Mouse (Mus musculus) brown adipose tissue, adult 24 weeks (tissue): ENCODE data around the gene Sdhaf2. TPM values are rescaled to one million over a fixed set of nuclear protein-coding genes. Genes with fewer than 3 reads are reported as not detected.

Source experiments
- H3K27ac ChIP-seq: fragments of 200-500 bp; replicated peaks from 2 replicates; pipeline ENCODE4 v1.5.1; 2012; ENCODE audit warnings: low read depth, mild to moderate bottlenecking, low read length
- H3K4me1 ChIP-seq: fragments of 200-500 bp; 2 replicates; pipeline ENCODE4 v1.6.1; 2012; ENCODE audit warnings: low read length, mixed read lengths; ENCODE audit not compliant: control insufficient read depth, insufficient read depth, insufficient read length
- H3K4me3 ChIP-seq: fragments of 200-500 bp; 2 replicates; pipeline ENCODE4 v1.5.1; 2012; ENCODE audit warnings: low read depth, mild to moderate bottlenecking, low read length, moderate library complexity; ENCODE audit not compliant: insufficient read depth
- polyA plus RNA-seq: library from polyadenylated mRNA; stranded (reverse); fragments of >200 nt; gene quantifications from 2 replicates; pipeline ENCODE4 v1.2.4, GENCODE M21; 2012; ENCODE audit not compliant: missing spikeins, insufficient read depth, insufficient read length

Gene Sdhaf2
- polyA plus RNA-seq, 1 experiment, result 65.5 TPM

GRCm38 (mm10) chr19:10464427-10464826, 61.5 kb downstream of the Sdhaf2 start:
- Histone ChIP-seq H3K4me3 (no peak overlapping the region), H3K4me1 (no peaks in the 10 kb centered on the region), H3K27ac (no peak overlapping the region)

- Histone ChIP-seq H3K4me3 (no peak overlapping the region), H3K4me1 (no peaks in the 10 kb centered on the region), H3K27ac (no peak overlapping the region)
Measured at GRCm38 (mm10) chr19:10461584-10461983, 64.4 kb downstream of the Sdhaf2 start.

GRCm38 (mm10) chr19:10459907-10460306, 66.0 kb downstream of the Sdhaf2 start:
- Histone ChIP-seq H3K27ac (no peak overlapping the region), H3K4me1 (no peaks in the 10 kb centered on the region), H3K4me3 (no peak overlapping the region)

- Histone ChIP-seq H3K4me3 (peak overlapping the region; percentile 19; the same call in 1 of the 2 replicates), H3K4me1 (no peaks in the 10 kb centered on the region), H3K27ac (no peak overlapping the region)
Measured at GRCm38 (mm10) chr19:10458096-10458495, 67.8 kb downstream of the Sdhaf2 start.

GRCm38 (mm10) chr19:10457484-10457800, 68.5 kb downstream of the Sdhaf2 start:
- H3K27ac ChIP-seq, result no peak overlapping the region
- 0 out of 2 replicates have a peak overlapping the region, but pooled peaks have one; percentile 7 for H3K4me3 ChIP-seq
- H3K4me1 ChIP-seq, result no peaks in the 10 kb centered on the region

GRCm38 (mm10) chr19:10456752-10457483, 69.0 kb downstream of the Sdhaf2 start, which contains the start of gene Lrrc10b:
TSS of gene Lrrc10b (minus strand) at chr19:10457473.
- Histone ChIP-seq H3K4me3 (peak within 1 kb of the TSS; percentile 41), H3K27ac (no peak within 1 kb of the TSS)

GRCm38 (mm10) chr19:10455437-10455806, 70.5 kb downstream of the Sdhaf2 start:
- Histone ChIP-seq H3K4me1 (no peaks in the 10 kb centered on the region), H3K27ac (no peak overlapping the region), H3K4me3 (no peak overlapping the region)

More at GRCm38 (mm10) chr19:10456752-10457483, 69.0 kb downstream of the Sdhaf2 start, which contains the start of gene Lrrc10b:
- H3K4me1 ChIP-seq, result no peaks in the 10 kb centered on the region

GRCm38 (mm10) chr19:10454718-10455436, 71.1 kb downstream of the Sdhaf2 start:
- H3K4me1 ChIP-seq, result no peaks in the 10 kb centered on the region
- no peak overlapping the region for H3K4me3 ChIP-seq
- no peak overlapping the region for H3K27ac ChIP-seq

Other genes with a start within 250 kb of the Sdhaf2 start
- gene Dagla, start 221.3 kb downstream of the Sdhaf2 start, polyA plus RNA-seq, result 11.9 and 14.2 TPM in 2 replicates
- 2.3 TPM in 2 replicates for gene Syt7, start 137.1 kb downstream of the Sdhaf2 start, polyA plus RNA-seq
- gene Lrrc10b, start 68.7 kb downstream of the Sdhaf2 start, polyA plus RNA-seq, result not detected in 2 replicates
- not detected in 2 replicates for gene Ppp1r32, start 43.2 kb downstream of the Sdhaf2 start, polyA plus RNA-seq
- gene Cpsf7, start 876 bp downstream of the Sdhaf2 start, polyA plus RNA-seq, result 18.5 and 18.6 TPM in 2 replicates
- 11.0 and 15.9 TPM in 2 replicates for gene Tmem216, start 30.1 kb upstream of the Sdhaf2 start, polyA plus RNA-seq
- gene Cyb561a3, start 51.0 kb upstream of the Sdhaf2 start, polyA plus RNA-seq, result 7.2 TPM in 2 replicates
- 5.0 and 6.6 TPM in 2 replicates for gene Tmem138, start 51.2 kb upstream of the Sdhaf2 start, polyA plus RNA-seq
- 89.1 and 92.5 TPM in 2 replicates for gene Ddb1, start 79.2 kb upstream of the Sdhaf2 start, polyA plus RNA-seq
- 8.0 and 11.4 TPM in 2 replicates for gene Tkfc, start 79.5 kb upstream of the Sdhaf2 start, polyA plus RNA-seq
- not detected in 2 replicates for gene Vwce, start 108.1 kb upstream of the Sdhaf2 start, polyA plus RNA-seq
- not detected in 2 replicates for gene Pga5, start 151.9 kb upstream of the Sdhaf2 start, polyA plus RNA-seq
- 8.5 and 10.1 TPM in 2 replicates for gene Vps37c, start 162.6 kb upstream of the Sdhaf2 start, polyA plus RNA-seq
- gene Cd5, start 212.9 kb upstream of the Sdhaf2 start, polyA plus RNA-seq, result not detected in 2 replicates